Mouse (Mus musculus): ENCODE results near the gene Piwil1.
"Not testable (repeated sequence)": the region's sequence is repeated elsewhere in the genome, so short reads cannot be mapped to it uniquely, and the experiment has no call there.

Piwil1 gene

GRCm38 (mm10) chr5:128711847-128712246 is 9.5 kb downstream of the Piwil1 start:
- peak; percentile 37 for DNase-seq

- DNase-seq, result no peak
Measured at GRCm38 (mm10) chr5:128715171-128715570, 12.8 kb downstream of the Piwil1 start.

DNA sequence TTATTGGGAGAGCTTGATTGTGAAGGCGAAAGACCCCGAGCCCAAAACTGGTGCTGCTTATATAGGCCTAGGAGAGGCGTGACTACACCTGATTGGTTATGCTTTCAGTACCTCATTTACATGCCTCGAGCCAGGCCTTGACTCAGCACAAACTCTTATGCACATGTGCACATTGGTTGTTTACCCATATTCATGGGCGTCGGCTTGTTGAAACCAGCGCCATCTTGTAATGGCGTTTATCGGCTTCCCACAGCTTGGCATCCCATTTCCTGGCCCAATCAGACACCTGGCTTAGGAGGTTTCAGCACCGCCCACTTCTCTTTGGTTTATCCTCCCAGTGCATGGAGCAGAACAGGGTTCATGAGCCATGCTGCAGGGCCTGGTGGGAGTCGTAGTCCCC is 18.1 kb downstream of the Piwil1 start:
- DNase-seq, result not testable (repeated sequence)

DNA sequence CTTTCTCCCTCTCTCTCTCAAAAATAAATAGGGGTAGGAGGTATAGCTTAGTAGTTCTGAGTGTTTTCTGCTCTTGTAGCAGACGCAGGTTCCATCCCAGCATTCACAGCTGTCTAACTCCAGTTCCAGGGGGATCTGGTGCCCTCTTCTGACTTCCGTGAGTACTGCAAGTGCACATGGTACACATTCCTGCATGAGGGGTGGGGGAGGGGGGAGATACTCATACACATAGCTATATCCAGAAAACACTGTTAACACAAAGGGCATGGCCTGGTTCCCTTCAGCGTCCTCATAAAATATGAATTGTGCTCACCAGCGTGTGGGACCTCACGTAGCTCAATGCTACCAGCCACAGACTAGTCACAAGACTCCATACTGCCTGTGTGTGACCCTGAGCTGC is 27.0 kb downstream of the Piwil1 start:
- peak; percentile 37 for DNase-seq

DNA sequence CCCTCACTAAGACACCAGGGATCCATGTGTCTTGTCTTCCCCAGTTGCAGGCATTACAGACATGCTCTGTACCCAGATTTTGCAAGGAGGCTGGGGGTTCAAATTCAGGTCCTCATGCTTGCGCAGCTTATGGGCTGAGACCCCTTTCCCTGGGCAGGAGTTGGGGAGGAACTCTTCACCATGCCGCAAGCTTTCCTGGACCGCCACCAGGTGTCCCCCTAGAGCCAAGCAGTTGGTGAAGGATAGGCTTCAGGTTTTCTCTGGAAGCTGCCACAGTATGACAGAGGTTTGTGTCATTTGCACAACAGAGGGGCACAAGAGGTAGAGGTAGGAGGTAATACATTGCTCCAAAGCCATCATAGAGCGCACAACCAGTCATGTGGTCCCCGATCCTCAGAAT is 28.3 kb downstream of the Piwil1 start:
- peak; percentile 51 for DNase-seq

GRCm38 (mm10) chr5:128732416-128733014 is 30.2 kb downstream of the Piwil1 start:
- peak; percentile 13 for DNase-seq

- peak; percentile 63 for DNase-seq
Measured at GRCm38 (mm10) chr5:128733955-128734354, 31.6 kb downstream of the Piwil1 start.

GRCm38 (mm10) chr5:128735921-128736320 is 33.6 kb downstream of the Piwil1 start:
- no peak for DNase-seq

GRCm38 (mm10) chr5:128739168-128739837 is 37.0 kb downstream of the Piwil1 start:
- no peak for DNase-seq

GRCm38 (mm10) chr5:128739838-128740171 is 37.5 kb downstream of the Piwil1 start:
- no peak for DNase-seq

DNA sequence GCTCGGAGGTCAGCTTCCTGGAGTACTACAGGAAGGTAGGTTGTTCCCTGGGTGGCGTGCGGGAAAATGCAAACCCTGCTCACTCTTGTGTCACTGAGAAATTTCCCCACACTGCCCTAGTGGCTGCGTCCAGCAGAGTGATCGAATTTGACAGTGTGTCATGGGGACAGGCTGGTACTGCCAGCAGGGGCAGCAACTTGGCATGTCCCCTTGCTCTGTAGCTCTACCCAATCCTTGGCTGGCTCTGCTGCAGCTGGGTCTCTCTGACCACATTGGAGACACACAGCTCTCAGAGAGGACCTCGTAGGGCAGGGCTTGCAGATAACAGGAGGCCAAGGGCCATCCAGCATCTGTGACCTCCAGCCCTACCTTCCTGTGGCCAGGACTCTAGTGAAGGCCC is 42.0 kb downstream of the Piwil1 start:
- no peak for DNase-seq

GRCm38 (mm10) chr5:128745206-128745605 is 42.9 kb downstream of the Piwil1 start:
- no peak for DNase-seq

DNA sequence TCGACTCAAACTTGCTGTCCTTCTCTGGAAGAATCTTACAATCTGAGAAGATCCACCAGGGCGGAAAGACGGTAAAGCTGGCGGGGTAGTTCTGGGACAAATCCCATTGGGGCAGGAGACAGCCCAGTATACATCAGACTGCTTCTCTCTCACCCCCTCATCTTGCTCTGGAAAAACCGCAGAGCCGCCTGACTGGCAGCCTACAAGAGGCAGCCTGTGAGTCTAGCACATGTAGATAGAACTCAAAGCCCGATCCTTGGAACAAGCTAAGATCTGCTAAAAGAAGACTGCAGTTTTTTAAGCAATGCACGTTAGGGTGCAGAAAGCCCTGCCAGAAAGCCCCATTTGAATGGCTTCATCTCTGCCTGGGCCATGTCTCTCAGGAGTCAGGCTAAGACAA is 43.9 kb downstream of the Piwil1 start:
- DNase-seq, result no peak

GRCm38 (mm10) chr5:128761118-128761517 is 58.8 kb downstream of the Piwil1 start:
- DNase-seq, result no peak

DNA sequence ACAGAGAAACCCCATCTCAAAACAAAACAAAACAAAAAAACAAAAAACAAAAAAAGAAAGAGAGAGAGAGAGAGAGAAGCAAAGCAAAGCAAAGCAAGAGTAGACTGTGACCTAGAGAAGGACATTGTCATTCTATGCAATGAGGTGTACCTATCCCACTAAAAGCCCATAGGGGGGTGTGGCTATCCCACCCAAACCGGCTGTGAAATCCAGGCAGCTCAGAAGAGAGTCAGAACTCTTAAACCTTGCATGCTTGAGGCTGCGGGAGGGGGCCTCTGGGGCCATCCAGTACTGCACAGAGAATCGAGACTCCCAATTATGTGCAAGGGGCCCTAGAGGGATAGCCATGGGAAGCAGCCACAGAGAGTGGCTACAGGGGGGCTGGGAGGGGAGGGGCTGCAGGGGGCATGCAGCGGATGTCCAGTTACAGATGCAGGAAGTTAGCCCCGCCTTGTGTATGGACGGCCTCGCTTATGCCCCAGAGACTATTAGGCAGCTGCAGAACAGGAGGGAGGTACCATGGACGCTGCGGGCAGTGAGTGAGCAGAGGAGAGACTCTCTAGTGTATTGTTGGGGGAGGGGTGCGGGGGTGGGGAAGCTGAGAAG is 66.8 kb downstream of the Piwil1 start:
- DNase-seq, result no peak

DNA sequence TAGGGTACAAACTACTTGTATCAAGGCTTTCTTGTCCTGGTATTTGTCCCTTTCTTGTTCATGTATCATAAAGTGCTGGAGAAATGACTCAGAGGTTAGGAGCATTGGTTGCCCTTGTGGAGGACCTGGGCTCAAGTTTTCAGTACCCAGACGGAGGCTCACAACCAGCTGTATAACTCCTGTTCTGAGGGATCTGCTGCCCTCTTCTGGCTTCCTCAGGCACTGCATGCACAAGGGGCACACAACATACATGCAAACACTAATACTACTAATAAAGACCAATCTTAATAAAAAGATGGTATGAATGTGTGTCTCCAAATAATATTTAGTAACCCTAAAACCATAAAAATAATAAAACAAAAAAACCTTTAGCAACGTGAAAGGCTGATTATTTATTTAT is 74.1 kb downstream of the Piwil1 start:
- DNase-seq, result no peak

GRCm38 (mm10) chr5:128781621-128782020 is 79.3 kb downstream of the Piwil1 start:
- no peak for DNase-seq

- DNase-seq, result no peak
Measured at GRCm38 (mm10) chr5:128800592-128800991, 98.3 kb downstream of the Piwil1 start.

Measured in kidney, postnatal 10 days (tissue).